8 mouse cellular contexts compared by ENCODE assay signal in genomic region chr8:70804481-70805206, GRCm38 (mm10). TPM values are rescaled to one million over a fixed set of nuclear protein-coding genes. Genes with fewer than 3 reads are reported as not detected.
DNase-seq lines count a peak whose midpoint lies in the region; ATAC-seq and TF ChIP-seq lines count a peak whose summit lies in the region.

TSS of gene Mast3 (minus strand) at chr8:70805054.

- peak; percentile 95 for DNase-seq in adrenal gland, postnatal 10 days
- DNase-seq in fibroblast of lung, adult 2 months (ENCODE audit: low read depth): peak; percentile 49
- DNase-seq in kidney, postnatal 25 days: peak; percentile 92 to 96
- DNase-seq in lung, adult 18-20 months: peak; percentile 90 to 93
- DNase-seq in testis, postnatal 14 days (ENCODE audit: low spot score): peak; percentile 84

- whole genome bisulfite sequencing in heart, embryonic 15.5 days: under 1% methylated on average over 45 of the region's 45 CpGs
- WGBS in neural tube, embryonic 15.5 days: 1% methylated on average over 43 of the region's 45 CpGs

- H3K9me3 ChIP-seq in heart, embryonic 15.5 days (replicated peaks): no peaks in the 10 kb centered on the region
- no peaks in the 10 kb centered on the region for H3K9me3 ChIP-seq in neural tube, embryonic 15.5 days (replicated peaks)

- peak within 1 kb of the TSS; percentile 55 for H3K4me3 ChIP-seq in C2C12 (ENCODE audit: insufficient read depth, poor library complexity, severe bottlenecking)
- H3K4me3 ChIP-seq in heart, embryonic 15.5 days: peak within 1 kb of the TSS; percentile 63
- H3K4me3 ChIP-seq in neural tube, embryonic 15.5 days (replicated peaks): peak within 1 kb of the TSS; percentile 53

- peak within 1 kb of the TSS; percentile 98 for H3K4me2 ChIP-seq in heart, embryonic 15.5 days
- peak within 1 kb of the TSS; percentile 91 for H3K4me2 ChIP-seq in neural tube, embryonic 15.5 days

- peaks cover 18% of the 10 kb centered on the region for H3K79me2 ChIP-seq in C2C12 (ENCODE audit: control insufficient read depth, insufficient read depth)

- peak within 1 kb of the TSS; percentile 43 for H3K9ac ChIP-seq in heart, embryonic 15.5 days
- H3K9ac ChIP-seq in neural tube, embryonic 15.5 days (replicated peaks): peak within 1 kb of the TSS; percentile 57

- H3ac ChIP-seq in C2C12 (ENCODE audit: control insufficient read depth, insufficient read length, low read depth): peak within 1 kb of the TSS; percentile 85

- H3K27me3 ChIP-seq in C2C12 (ENCODE audit: control insufficient read depth, insufficient read depth, insufficient read length): no peaks in the 10 kb centered on the region
- peaks cover 53% of the 10 kb centered on the region for H3K27me3 ChIP-seq in heart, embryonic 15.5 days
- H3K27me3 ChIP-seq in neural tube, embryonic 15.5 days (replicated peaks): peaks cover 52% of the 10 kb centered on the region

- no peaks in the 10 kb centered on the region for H3K79me3 ChIP-seq in C2C12 (ENCODE audit: low read depth)

- no peak for TF ChIP-seq CTCF in C2C12 (IDR thresholded peaks at IDR 0.05; ENCODE audit: control insufficient read depth, insufficient read depth, insufficient read length)

- peaks cover 14% of the 10 kb centered on the region for H3K4me1 ChIP-seq in heart, embryonic 15.5 days (replicated peaks)
- H3K4me1 ChIP-seq in neural tube, embryonic 15.5 days: peaks cover 20% of the 10 kb centered on the region

- peak; percentile 76 for ATAC-seq in heart, embryonic 15.5 days (replicated peaks; ENCODE audit: insufficient number of reproducible peaks, insufficient read depth, low FRiP score, low read depth)
- ATAC-seq in neural tube, embryonic 15.5 days (ENCODE audit: low FRiP score): peak; percentile 84

- peak within 1 kb of the TSS; percentile 35; the same call in 1 of the 2 replicates for H3K27ac ChIP-seq in heart, embryonic 15.5 days
- H3K27ac ChIP-seq in neural tube, embryonic 15.5 days (replicated peaks): no peak within 1 kb of the TSS

- H3K36me3 ChIP-seq in C2C12 (ENCODE audit: control insufficient read depth, insufficient read depth): no peaks in the 10 kb centered on the region
- H3K36me3 ChIP-seq in heart, embryonic 15.5 days: no peaks in the 10 kb centered on the region
- no peaks in the 10 kb centered on the region for H3K36me3 ChIP-seq in neural tube, embryonic 15.5 days

TF ChIP-seq in C2C12, 6 proteins besides CTCF, POLR2A, EP300 and RAD21:
- TF ChIP-seq USF1 (IDR thresholded peaks at IDR 0.05; ENCODE audit: low read depth) (peak; percentile 81), FOSL1 (IDR thresholded peaks at IDR 0.05; ENCODE audit: insufficient read depth, low read length, poor library complexity, severe bottlenecking) (no peak), MYOD1 (IDR thresholded peaks at IDR 0.05; ENCODE audit: control insufficient read depth, insufficient read length, low read depth) (no peak), MAX (IDR thresholded peaks at IDR 0.05) (no peak), CEBPB (IDR thresholded peaks at IDR 0.05; ENCODE audit: low read depth) (no peak)

RNA-seq across cellular contexts. Expression of gene Mast3, which starts in this region (rescaled TPM):
- 32.5 TPM for polyA plus RNA-seq in C2C12 (2012; fragmentation: generic; extraction: Trizol)
- total RNA-seq in adrenal gland, postnatal 10 days (2021): 10 to 100 TPM; 17.7 to 22.8 TPM
- 5.0 and 11.1 TPM in 2 replicates for polyA plus RNA-seq in heart, embryonic 15.5 days (2015; fragmentation: Nextera tagmentation; extraction: Ambion mirVana)
- polyA plus RNA-seq in neural tube, embryonic 15.5 days (2015; fragmentation: Nextera tagmentation; extraction: Ambion mirVana): 18.9 and 21.0 TPM in 2 replicates
